Mouse (Mus musculus) ZHBTc4 (cell line): ENCODE measurements at regions not wholly inside any gene's neighbourhood (a gene's known extent, or its start where the extent isn't known, plus 50 kb on each side); places are given as distances from the start of the nearest gene placed in this dataset.
A peak's percentile ranks its signal among the peaks of the same experiment; 100 is the strongest.

Experiments used
- DNase-seq: peaks from one replicate; pipeline ENCODE4 v3.0.0-alpha.2; 2011; ENCODE audit warnings: low read depth, low spot score

- no peak for DNase-seq
Observed at GRCm38 (mm10) chr8:103880431-103881145, 220.8 kb upstream of the Cdh5 start.

- no peak for DNase-seq
Observed at GRCm38 (mm10) chr8:103881146-103881486, 220.3 kb upstream of the Cdh5 start.

GRCm38 (mm10) chr8:103884873-103885780 lies 216.3 kb upstream of the Cdh5 start:
- no peak for DNase-seq

DNA sequence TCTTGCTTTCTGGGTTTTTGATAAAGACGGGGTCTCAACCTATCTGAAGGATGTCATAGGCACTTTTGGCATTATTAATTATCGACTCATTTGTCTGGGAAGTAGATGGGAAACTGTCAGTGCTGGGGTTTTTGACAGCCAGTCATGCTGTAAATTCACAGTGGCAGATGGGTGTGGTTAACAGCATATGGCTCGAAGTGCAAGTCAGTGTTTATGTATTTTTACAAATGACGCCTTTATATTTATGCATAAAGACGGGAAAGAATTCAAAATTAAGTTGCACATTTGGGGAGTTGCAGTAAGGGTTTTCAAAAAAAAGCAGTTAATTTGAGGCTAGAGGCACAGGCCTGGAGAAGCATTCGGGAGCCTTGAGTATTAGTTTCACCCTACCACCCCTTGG lies 206.8 kb upstream of the Cdh5 start:
- DNase-seq = no peak

- no peak for DNase-seq
Observed at GRCm38 (mm10) chr8:103895132-103895531, 206.3 kb upstream of the Cdh5 start.

GRCm38 (mm10) chr8:103897463-103897862 lies 204.0 kb upstream of the Cdh5 start:
- DNase-seq = no peak

DNA sequence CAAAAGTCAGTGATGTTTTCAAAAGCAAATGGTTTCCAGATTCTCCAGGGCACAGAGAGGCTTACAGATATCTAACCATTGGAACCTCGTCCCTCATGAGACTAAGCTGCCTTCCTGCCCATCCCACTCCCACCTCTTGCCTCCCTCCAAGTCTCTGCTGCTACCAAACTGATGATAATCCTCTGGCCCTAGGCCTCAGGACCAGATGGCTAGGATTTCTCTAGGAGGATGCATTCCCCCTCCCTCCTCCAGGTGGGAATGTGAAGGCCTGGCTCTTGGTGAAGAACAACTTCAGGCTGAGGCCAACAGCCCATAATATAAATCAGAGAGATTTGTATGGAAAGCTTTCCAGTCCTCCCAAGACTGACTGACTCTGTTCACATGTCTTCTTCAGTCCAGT lies 198.9 kb upstream of the Cdh5 start:
- DNase-seq = no peak

DNA sequence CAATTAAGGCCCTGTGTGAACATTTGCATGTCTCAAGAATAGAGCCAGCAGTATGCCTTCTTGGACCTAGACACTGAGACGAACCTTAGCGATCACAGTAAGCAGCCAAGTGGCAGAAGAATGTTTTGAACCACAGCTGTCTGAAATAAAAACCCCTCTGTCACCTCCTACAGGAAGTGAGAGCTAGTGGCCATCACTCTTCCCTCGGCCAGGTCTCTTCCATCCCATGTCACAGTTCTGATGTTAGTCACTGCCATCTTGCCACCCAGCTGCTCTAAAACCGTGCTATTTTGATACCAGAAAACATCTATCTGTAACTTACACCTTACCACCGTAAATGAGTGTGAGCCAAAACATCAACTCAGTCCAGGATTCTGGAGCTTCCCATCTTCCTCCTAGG lies 197.8 kb upstream of the Cdh5 start:
- DNase-seq = no peak

DNA sequence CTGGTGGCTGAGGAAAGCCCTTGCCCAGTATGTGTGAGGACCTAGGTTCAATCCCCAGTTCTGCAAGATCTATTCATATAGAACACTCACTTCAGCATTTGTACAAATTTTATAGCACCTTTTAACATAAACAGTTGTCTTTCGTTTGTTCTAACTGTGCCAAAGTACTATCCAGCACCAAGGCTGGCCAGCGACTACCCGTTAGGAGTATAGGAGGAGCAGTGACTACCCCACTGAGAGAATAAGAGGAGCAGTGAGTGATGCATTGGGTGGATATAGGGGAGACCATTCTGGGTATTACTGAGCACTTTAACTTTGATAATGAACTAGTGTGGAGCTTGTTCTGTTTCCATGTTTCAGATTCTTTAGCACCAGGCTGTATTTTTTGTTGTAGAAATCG lies 193.8 kb upstream of the Cdh5 start:
- DNase-seq = no peak

DNA sequence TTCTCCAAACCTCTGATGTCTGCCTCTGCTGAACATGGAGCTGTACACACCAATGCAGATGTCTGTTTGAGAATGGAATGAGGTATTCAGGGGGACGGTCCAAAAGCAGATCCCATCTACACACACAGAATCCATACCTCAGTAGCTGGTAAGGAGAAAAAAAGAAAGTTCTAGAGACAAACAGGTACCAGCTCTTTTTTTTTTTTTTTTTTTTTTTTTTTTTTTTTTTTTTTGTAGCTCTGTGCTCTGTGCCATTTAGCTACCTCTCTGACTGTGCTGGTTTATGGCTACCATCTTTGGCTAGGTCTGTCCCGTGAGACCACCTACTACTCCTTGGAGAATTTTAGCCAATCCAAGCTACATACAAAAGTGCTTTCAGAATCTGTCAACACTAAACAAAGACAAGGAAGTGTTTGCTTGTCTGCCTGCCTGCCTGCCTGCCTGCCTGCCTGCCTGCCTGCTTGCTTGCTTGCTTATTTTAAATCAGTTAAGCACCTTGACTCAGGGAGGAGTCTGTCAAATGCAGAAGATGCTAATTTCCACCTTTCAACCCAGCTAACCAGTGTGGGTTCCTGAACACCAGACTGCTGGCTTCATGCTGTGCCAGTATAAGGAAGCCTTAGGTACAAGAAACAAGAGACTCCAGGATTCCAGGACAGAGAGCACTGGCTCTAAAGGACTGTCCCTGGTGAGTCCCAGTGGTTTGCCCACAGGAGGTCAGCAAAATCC lies 190.0 kb upstream of the Cdh5 start:
- peak; percentile 75 for DNase-seq

GRCm38 (mm10) chr8:103912983-103913926 lies 188.2 kb upstream of the Cdh5 start:
- no peak for DNase-seq

- peak; percentile 12 for DNase-seq
Observed at GRCm38 (mm10) chr8:103913927-103914640, 187.3 kb upstream of the Cdh5 start.

DNA sequence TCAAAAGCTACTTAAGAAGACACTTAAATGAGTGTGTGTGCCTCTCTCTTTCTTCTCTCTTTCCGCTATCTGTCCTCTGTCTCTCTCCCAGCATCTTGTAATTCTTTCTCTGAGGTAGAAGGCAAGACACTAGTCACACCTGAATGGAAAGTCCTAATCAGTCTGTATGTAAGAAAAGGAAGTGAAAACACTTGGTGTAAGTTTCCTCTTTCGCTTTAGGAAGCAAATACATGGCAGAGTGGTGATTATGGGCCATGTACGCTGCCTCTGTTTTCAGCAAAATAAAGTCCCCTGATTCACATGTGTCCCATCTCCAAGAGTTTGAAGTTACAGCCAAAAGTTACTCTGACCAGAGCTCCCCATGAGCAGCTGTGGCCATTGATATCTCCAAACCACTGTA lies 182.1 kb upstream of the Cdh5 start:
- no peak for DNase-seq

GRCm38 (mm10) chr8:103921621-103922020 lies 179.8 kb upstream of the Cdh5 start:
- no peak for DNase-seq

DNA sequence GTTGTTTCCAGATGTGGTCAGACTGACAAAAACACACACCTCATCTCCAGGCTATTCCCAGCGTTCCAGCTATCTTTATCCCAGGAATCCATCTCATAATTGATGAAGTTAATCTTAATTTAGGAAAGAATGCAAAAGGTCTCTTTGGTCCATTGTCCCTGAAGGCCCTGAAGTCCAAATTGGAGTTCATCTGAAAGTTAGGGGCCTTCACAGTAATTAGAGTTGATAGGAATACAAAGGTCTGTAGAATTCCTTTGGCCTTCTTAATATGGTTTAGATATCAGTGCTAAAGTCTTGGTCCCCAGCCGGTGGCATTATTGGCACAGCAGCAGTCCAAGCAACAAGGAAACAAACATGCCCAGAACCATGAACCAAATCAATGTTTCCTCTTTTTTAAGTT lies 178.7 kb upstream of the Cdh5 start:
- no peak for DNase-seq

DNA sequence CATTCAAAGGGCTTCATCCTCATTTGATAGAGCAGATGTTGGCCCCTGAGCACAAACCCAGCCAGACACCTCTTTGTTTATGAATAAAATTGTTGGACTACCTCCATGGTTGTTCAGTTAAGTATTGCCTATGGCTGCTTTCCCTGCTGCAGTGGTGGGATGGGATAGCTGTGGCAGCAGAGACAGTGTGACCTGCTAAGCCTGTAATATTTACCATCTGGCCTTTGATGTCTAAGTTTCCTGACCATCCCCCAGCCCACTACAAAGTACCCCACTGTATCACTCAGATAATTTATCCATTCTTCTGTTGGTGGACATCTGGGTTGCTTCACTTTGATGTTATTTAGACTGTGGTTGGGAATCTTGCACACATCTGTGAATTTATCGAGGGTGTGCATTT lies 168.7 kb upstream of the Cdh5 start:
- no peak for DNase-seq

- no peak for DNase-seq
Observed at GRCm38 (mm10) chr8:103936491-103936890, 164.9 kb upstream of the Cdh5 start.

- no peak for DNase-seq
Observed at GRCm38 (mm10) chr8:103938283-103939230, 162.9 kb upstream of the Cdh5 start.

GRCm38 (mm10) chr8:103940958-103941532 lies 160.4 kb upstream of the Cdh5 start:
- DNase-seq = no peak
